8 mouse cellular contexts compared by ENCODE assay signal in the genomic region with DNA sequence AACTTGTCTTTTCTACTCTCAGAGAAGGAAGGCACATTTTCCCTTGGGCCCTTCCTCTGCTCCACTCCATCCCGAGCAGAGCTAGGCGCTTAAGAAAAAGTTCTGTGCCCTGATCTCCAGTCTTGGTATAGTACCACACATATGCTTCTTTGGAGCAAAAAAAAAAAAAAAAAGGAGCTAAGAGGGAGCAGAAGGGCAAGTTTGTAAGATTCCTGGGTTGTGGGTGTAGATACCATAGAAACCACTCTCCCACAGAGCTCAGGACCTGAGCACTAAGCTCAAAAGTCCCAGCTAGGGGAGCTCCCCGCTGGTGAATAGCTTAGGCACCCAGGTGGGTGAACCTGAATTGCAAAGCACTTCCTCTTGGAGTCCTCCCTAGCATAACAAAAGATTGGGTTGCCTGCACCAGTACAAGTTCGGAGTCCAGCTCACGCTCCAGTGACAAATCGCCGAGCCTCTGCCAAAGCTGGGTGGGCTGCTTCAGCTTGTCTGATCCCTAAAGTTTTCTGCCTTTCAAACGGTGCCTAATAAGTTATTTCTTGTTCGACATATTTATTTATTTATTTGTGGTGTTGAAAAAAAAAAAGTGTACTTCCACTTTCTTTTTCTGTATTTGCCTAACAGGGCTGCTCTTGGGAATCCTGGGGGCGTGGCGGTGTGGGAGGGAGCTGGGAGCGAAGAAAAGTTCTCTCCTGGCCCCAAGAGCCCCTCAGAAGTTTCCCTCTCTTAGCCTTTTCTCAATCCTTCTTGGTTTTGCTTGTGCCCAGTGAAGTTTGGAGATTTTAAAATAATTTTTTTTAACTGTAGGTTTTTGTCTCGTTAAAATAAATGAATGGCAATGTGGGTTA. TPM values are rescaled to one million over a fixed set of nuclear protein-coding genes. Genes with fewer than 3 reads are reported as not detected.
DNase-seq lines count a peak whose midpoint lies in the region; ATAC-seq lines count a peak whose summit lies in the region.

No protein-coding gene starts in this region.

- H3K27ac ChIP-seq in heart, embryonic 13.5 days (replicated peaks), result no peak overlapping the region
- no peak overlapping the region for H3K27ac ChIP-seq in limb, embryonic 10.5 days
- no peak overlapping the region for H3K27ac ChIP-seq in neural tube, embryonic 13.5 days (replicated peaks)

- peak overlapping the region; percentile 56 for H3K4me3 ChIP-seq in heart, embryonic 13.5 days
- peak overlapping the region; percentile 60 for H3K4me3 ChIP-seq in limb, embryonic 10.5 days
- H3K4me3 ChIP-seq in neural tube, embryonic 13.5 days, result peak overlapping the region; percentile 54

- 9% methylated on average over 13 of the region's 13 CpGs for WGBS in heart, embryonic 13.5 days
- WGBS in limb, embryonic 10.5 days, result 5% methylated on average over 13 of the region's 13 CpGs
- whole genome bisulfite sequencing in neural tube, embryonic 13.5 days, result 4% methylated on average over 13 of the region's 13 CpGs

- H3K4me2 ChIP-seq in heart, embryonic 13.5 days, result peak overlapping the region; percentile 93
- peak overlapping the region; percentile 97 for H3K4me2 ChIP-seq in neural tube, embryonic 13.5 days

- no peaks in the 10 kb centered on the region for H3K36me3 ChIP-seq in heart, embryonic 13.5 days
- no peaks in the 10 kb centered on the region for H3K36me3 ChIP-seq in limb, embryonic 10.5 days
- H3K36me3 ChIP-seq in neural tube, embryonic 13.5 days, result no peaks in the 10 kb centered on the region

- no peaks in the 10 kb centered on the region for H3K9me3 ChIP-seq in heart, embryonic 13.5 days
- H3K9me3 ChIP-seq in limb, embryonic 10.5 days (replicated peaks), result no peaks in the 10 kb centered on the region
- H3K9me3 ChIP-seq in neural tube, embryonic 13.5 days, result no peaks in the 10 kb centered on the region

- H3K27me3 ChIP-seq in heart, embryonic 13.5 days (replicated peaks), result peaks cover 48% of the 10 kb centered on the region
- peaks cover 46% of the 10 kb centered on the region for H3K27me3 ChIP-seq in limb, embryonic 10.5 days (ENCODE audit: low read depth, poor library complexity, severe bottlenecking)
- H3K27me3 ChIP-seq in neural tube, embryonic 13.5 days, result peaks cover 51% of the 10 kb centered on the region

- H3K9ac ChIP-seq in heart, embryonic 13.5 days, result peak overlapping the region; percentile 69
- peak overlapping the region; percentile 72 for H3K9ac ChIP-seq in neural tube, embryonic 13.5 days

- peak; percentile 2 for DNase-seq in adrenal gland, adult 2 months
- DNase-seq in adrenal gland, postnatal 25 days, result no peak
- DNase-seq in Muller cell, postnatal 12 days (ENCODE audit: inconsistent ontology term), result peak; percentile 22
- DNase-seq in limb, embryonic 10.5 days (ENCODE audit: low spot score), result peak; percentile 36
- no peak for DNase-seq in adipocyte (ENCODE audit: low spot score)

- peaks cover 28% of the 10 kb centered on the region for H3K4me1 ChIP-seq in heart, embryonic 13.5 days
- H3K4me1 ChIP-seq in limb, embryonic 10.5 days, result peaks cover 51% of the 10 kb centered on the region
- peaks cover 42% of the 10 kb centered on the region for H3K4me1 ChIP-seq in neural tube, embryonic 13.5 days (replicated peaks)

- no peak for ATAC-seq in heart, embryonic 13.5 days (ENCODE audit: extremely low read depth, insufficient number of reproducible peaks, low FRiP score, low TSS enrichment)
- no peak for ATAC-seq in neural tube, embryonic 13.5 days (ENCODE audit: low read depth)
- ATAC-seq in megakaryocyte-erythroid progenitor cell, adult 5-6 weeks (replicated peaks; ENCODE audit: low FRiP score, low TSS enrichment, poor library complexity, severe bottlenecking), result no peak

RNA-seq across cellular contexts. Expression of a gene that starts 2.9 kb away (rescaled TPM):
- total RNA-seq in adrenal gland, adult 2 months (2021), result not detected
- polyA plus RNA-seq in adrenal gland, adult 2 months (2012; rRNA removed), result 0.11 and 0.13 TPM in 2 replicates
- not detected in 2 replicates for total RNA-seq in adrenal gland, postnatal 25 days (2021)
- polyA plus RNA-seq in heart, embryonic 13.5 days (2015; fragmentation: Nextera tagmentation; extraction: Ambion mirVana), result 0.25 TPM in 1 of 2 replicates, not detected in the other
- 0.14 and 0.56 TPM in 2 replicates for polyA plus RNA-seq in limb, embryonic 10.5 days (2016; fragmentation: Nextera tagmentation; extraction: Ambion mirVana)
- polyA plus RNA-seq in neural tube, embryonic 13.5 days (2015; fragmentation: Nextera tagmentation; extraction: Ambion mirVana), result 9.5 and 9.6 TPM in 2 replicates
- total RNA-seq in megakaryocyte-erythroid progenitor cell, adult 5-6 weeks (2014; fragmentation: Nextera tagmentation), result not detected in 2 replicates
- not detected in 2 replicates for total RNA-seq in megakaryocyte-erythroid progenitor cell, adult 5-6 weeks (2017)

RNA-seq across cellular contexts. Expression of a gene that starts 54.6 kb away (rescaled TPM):
- 10 to 100 TPM in 1 of 2 experiments, 1 to 10 TPM in 1; 4.8 to 12.4 TPM for total RNA-seq in adrenal gland, adult 2 months (2021)
- polyA plus RNA-seq in adrenal gland, adult 2 months (2012; rRNA removed), result 2.6 and 3.5 TPM in 2 replicates
- total RNA-seq in adrenal gland, postnatal 25 days (2021), result 7.8 and 10.0 TPM in 2 replicates
- polyA plus RNA-seq in heart, embryonic 13.5 days (2015; fragmentation: Nextera tagmentation; extraction: Ambion mirVana), result 14.5 and 16.0 TPM in 2 replicates
- polyA plus RNA-seq in limb, embryonic 10.5 days (2016; fragmentation: Nextera tagmentation; extraction: Ambion mirVana), result 3.9 and 6.0 TPM in 2 replicates
- polyA plus RNA-seq in neural tube, embryonic 13.5 days (2015; fragmentation: Nextera tagmentation; extraction: Ambion mirVana), result 6.7 and 7.2 TPM in 2 replicates
- not detected in 2 replicates for total RNA-seq in megakaryocyte-erythroid progenitor cell, adult 5-6 weeks (2014; fragmentation: Nextera tagmentation)
- total RNA-seq in megakaryocyte-erythroid progenitor cell, adult 5-6 weeks (2017), result not detected in 2 replicates

Comparison
In these comparisons a context has a peak if more than half of its experiments do, and no peak if none do; other contexts are left out.
1. DNase-seq: peak in adrenal gland, adult 2 months (single experiment), Muller cell, postnatal 12 days (single experiment) and limb, embryonic 10.5 days (single experiment); none in adrenal gland, postnatal 25 days (single experiment) and adipocyte (single experiment).
2. Peak in every context shown above with its lines, with median percentiles within 50 percentile points of each other: H3K4me3 ChIP-seq.